Mouse (Mus musculus): ENCODE measurements at regions not wholly inside any gene's neighbourhood (a gene's known extent, or its start where the extent isn't known, plus 50 kb on each side); places are given as distances from the start of the nearest gene placed in this dataset.
"Not testable (repeated sequence)": the region's sequence is repeated elsewhere in the genome, so short reads cannot be mapped to it uniquely, and the experiment has no call there.

DNA sequence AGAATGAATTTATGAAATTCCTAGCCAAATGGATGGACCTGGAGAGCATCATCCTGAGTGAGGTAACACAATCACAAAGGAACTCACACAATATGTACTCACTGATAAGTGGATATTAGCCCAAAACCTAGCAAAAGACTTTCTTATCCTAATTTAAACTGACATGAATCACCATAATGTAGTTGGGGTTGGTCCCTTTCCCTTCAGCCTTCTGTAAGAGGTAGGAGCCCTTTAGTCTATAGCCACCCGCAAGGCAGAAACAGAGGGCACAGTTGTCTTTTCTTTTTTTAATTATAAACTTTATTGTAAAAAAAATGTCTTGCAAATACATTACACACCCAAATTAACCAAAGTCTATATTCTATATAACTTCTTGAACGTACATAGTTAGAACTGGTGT is 81.3 kb downstream of the Ogfrl1 start:
- DNase-seq (ENCODE audit: low spot score) = not testable (repeated sequence)

DNA sequence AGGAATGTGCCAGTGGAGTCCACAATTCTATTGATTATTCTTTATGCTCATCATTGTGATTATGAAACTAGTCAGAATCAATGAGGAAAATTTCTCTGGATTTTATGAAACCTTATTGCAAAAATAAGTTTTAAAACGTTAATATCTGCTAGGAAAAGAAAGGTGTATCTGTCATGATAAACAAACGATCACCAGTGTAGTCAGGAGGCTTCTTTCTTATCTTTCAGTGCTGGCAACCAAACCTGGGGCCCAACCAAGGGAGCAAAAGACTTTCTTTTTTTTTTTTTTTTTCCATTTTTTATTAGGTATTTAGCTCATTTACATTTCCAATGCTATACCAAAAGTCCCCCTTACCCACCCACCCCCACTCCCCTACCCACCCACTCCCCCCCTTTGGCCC is 82.7 kb downstream of the Ogfrl1 start:
- DNase-seq (ENCODE audit: low spot score) = not testable (repeated sequence)

DNA sequence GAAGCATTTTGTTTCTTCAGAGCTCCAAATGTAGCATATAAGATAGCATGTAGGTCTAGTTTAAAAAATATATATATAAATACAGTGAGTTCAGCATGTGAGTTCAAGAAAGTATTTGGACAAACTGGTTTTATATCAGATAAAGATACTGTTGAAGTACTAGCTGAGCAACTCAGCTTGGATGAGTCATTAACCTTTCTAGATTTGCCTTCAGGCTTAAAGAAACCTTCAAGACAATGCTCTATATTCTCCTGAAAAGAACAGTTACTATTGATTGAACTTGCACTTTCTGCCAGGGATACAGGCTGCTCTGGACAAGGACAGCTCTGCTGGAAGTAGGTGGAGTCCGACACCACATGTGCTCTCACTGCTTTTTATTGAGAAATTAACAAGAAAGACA is 104.9 kb downstream of the Ogfrl1 start:
- no peak for DNase-seq (ENCODE audit: low spot score)

DNA sequence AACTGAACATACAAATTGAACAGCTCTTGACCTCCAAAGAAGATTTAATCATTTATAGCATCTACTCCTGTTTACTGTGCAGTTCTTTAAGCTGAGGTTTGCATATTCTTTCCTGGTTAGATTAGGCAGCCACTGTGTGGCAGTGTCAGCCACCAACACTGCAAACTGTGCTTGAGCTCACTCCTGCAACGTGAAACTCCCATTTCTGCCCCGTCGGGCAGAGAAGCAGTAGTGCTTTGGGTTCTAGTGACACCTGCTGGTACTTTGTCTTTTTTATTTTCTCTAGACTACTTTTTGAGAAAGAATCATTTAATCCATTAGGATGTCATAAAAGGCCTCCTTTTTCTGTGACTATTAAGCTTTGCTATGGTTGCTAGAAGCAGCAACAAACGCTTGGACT is 110.8 kb downstream of the Ogfrl1 start:
- DNase-seq (ENCODE audit: low spot score) = peak; percentile 52

DNA sequence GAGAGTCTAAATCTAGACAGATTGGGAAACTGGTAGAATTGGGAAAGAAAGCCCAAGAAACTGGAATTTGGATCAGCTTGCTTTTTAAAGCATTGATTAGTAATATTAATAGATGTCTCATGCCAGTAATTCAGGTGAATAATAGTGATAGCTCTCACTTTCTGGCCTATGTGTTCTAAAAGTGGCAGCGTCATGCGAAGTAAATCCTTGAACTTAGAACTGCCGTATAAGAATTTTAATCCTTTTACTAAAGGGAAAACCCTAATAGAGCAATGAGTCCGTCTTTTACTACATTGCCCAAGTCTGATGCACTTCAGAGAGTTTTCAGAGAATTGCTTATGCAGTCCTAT is 114.7 kb downstream of the Ogfrl1 start:
- no peak for DNase-seq (ENCODE audit: low spot score)

DNA sequence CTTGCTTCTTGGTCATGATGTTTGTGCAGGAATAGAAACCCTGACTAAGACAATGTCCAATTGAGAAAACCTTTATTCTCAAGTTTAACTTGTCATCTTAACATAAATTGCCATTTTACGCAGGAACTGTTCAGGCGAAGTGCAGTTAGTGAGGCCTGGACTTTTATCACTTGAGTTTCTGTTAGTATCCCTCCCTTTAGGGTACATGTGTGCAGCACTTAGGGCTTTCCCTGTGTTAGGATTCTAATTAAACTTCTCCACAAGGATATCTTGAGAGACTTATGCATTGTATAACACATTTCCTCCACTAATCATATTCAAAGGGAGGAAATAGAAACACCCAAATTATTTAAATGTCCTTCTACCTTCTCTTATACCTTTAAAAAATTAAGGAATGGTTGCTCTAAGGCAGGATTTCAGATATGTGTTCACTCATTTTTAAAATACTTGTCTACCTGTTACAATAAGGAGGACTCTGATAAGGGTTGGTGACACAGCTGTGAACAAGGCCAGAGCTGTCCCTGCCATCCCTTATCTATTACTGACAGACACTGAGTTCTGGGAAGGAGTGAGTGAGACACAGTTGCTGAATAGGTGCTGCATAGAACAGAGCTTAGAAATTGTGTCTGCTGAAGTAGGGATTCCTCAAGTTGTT is 115.2 kb downstream of the Ogfrl1 start:
- DNase-seq (ENCODE audit: low spot score) = no peak

DNA sequence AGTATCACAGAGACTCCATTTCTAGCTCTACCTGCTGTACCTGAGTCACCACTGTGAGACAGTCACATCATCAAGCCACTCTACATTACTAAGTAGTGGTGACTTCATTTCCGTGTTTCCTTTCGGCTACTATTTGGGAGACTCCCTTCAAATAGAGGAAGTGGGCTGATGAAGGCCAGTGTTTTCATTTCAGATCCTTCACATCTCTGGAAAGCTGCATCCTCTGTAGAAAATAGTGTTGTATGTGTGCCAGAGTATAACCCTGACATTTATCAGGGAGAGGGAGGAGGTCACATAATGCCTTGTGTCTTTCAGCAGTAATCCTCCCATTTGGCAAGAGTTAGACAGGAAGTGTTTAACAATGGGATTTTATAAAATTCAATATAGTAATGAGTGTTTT is 117.7 kb downstream of the Ogfrl1 start:
- no peak for DNase-seq (ENCODE audit: low spot score)

DNA sequence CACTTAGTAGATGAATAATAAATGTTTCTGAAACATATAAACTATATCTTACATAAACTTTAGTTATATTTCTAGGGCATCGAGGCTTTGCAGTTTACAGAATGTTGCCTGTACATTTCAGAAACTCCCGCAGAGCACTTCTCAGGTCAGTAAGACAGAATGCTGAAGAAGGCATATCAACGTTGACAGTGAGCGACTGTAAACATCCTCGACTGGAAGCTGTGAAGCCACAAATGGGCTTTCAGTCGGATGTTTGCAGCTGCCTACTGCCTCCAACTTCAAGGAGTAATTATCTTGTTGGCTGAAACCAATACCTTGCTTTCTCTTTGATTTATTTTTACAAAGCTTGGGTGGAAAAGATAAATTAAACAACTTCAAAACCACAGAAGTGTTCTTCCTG is 125.5 kb downstream of the Ogfrl1 start:
- no peak for DNase-seq (ENCODE audit: low spot score)

DNA sequence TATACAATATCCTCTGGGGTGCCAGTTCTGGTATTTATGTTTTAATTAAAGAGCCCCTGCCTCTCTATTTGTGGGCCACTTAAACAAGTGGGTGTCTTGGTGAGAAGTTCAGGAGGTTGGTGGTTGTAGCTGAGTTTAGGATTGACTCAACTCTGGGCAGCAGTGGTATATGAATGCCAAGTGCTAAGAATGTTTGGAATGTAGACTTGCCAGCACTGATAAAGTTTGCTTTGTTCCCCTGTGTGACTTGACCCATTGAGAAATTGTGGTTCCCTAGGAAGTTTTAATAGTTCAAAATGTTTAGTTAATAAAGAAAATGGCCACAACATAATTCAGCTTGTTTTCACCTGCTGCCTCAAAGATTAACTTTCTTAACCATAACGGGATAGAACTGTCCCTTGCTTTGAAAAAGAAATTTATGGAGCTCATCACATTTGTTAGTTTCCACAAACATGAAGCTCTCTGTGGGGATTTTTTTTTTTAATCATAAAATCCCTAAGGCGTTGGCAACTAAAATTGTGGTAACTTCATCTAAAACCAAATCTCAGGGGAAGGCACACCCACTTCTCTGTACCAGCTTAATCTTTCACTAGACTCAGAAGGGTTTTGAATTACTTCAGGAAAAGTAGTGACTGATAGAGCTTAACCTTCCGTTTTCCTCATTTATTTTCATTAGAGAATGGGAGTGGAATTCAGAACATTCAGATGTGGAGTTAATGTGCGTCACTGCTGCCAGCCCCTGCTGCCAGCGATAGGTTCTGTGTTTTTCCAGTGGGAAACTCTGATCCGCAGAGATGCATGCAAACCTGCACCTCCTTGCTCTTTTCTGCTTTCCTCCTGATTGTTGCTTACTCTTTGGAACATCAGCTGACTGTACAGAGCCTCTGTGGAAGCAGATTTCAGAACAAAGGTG is 126.4 kb downstream of the Ogfrl1 start:
- no peak for DNase-seq (ENCODE audit: low spot score)

DNA sequence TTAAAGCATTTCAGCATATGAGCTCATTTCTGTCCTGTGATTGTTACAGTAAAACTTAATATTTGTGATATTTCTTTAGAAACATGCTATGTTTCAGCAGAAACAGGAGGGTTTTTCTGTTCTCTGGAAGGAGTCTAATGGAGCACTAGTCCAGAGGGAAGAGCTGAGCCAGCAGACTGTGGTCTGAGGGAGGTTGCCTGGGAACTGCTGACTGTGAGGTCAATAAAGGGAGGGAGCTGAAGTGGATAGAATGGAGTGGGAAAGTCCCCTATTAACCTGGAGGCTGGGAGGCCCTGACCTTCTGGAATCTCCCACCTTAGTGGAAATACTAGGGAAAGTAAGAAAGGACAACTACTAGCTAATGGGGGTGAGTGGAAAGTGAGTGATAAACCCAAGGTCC is 129.5 kb downstream of the Ogfrl1 start:
- no peak for DNase-seq (ENCODE audit: low spot score)

DNA sequence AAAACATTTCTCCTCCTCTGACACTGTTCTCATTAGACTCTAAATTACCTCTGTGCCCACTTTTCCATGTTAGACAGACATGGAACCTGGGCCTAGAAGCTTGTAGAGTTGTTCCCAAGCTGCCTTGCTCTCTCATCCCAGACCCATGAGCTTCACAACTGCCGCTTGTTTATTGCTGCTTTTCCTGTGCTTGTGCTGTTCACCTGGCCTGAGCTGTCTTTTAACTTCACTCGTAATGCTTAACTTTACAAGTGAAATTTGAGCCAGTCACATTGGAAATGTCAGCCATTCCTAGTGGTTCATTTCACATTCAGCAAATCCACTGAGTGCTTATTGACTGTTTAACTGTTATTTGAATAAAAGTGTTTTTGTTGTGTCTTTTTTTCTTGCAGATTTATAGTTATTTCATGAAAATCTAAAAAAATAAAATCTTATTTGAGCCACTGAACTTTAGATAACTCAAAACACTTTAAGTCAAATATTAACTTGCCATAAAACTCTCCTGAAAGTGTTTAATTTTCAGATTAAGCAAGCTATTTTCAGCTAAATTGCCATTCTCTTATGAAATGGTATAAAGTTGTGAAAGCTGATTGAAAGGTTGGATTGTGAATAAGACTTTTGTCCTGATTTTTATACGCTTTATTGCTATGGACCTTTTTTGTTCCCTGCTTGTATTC is 131.9 kb downstream of the Ogfrl1 start:
- no peak for DNase-seq (ENCODE audit: low spot score)

DNA sequence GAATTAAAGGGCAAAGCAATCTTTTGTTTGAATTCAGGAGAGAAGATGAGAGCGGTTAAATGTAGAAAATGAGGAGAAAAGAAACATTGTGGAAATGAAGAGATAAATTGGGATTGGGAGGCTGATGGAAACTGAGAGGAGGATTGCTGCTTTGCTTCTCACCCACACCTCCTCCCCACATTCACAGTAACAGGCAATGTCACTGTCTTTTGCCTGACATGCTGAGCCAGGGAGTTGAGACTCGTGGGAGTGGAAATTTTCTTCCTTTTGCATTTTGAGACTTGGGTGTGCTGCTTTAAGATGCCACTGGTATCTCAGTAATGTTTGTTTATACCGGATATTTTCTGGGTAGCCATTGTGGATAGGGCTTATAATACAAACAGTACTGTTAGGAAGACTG is 133.3 kb downstream of the Ogfrl1 start:
- no peak for DNase-seq (ENCODE audit: low spot score)

DNA sequence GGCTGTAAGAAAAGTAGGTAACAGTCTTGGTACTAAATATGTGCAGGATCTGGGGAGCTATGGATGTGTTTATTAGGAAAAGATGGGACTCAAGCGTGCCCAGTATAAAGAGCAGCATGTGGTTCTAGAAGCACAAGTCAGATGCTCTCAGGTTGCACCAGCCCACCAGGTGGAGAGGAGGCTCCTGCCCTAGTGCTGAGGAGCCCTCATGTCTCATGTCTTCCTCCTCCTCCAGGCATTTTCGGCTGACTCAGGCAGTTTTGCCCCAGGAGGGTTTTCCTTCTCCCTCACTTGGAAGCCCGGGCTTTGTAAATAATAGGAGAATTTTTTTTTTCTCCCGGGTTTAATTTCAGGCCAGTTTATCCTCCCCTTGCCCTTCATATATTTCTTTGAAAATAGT is 133.8 kb downstream of the Ogfrl1 start:
- DNase-seq (ENCODE audit: low spot score) = no peak

DNA sequence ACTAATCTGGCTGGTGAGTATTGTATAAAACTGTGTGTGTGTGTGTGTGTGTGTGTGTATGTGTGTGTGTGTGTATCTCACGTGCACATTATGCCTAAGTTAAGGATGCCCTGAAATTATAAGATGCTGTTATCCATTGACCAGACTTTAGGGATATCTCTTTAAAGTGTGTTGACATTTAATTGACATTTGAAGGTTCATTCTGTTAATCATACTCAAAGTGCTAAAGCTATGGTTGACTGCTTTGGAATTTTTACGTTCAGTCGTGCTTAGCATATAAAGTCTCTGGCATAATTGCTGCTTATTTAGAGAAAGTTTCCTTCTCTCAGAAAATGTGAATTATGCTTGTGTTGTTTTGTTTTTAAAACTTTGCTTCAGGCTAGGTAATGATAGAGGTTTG is 135.9 kb downstream of the Ogfrl1 start:
- no peak for DNase-seq (ENCODE audit: low spot score)

DNA sequence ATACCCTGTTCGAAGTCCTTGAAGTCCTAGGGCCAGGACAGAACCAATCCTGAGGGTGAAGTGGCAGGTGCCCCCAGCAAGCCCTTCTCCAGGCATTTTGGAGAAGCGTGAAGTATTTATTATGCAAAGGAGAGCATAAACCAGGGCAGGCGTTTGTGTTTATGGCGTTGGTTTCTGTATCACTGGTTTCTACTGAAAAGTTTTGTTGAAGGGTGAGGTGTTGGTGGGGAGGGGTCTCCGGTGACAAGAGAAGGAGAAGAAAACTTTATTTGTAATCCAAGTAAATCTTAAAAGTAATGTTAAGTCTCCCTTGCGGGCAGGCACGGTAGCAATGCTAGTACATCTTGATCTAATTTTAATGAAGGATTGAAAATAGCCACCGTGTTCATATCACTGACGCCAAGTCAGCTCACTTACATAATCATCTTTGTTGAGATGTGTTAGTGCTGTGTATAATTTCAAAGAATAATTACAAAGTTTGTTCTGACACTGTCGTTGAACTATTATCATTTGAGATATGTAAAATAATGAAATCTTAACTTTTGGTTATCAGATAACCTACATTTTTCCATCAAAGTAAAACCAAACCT is 140.2 kb downstream of the Ogfrl1 start:
- DNase-seq (ENCODE audit: low spot score) = peak; percentile 42

DNA sequence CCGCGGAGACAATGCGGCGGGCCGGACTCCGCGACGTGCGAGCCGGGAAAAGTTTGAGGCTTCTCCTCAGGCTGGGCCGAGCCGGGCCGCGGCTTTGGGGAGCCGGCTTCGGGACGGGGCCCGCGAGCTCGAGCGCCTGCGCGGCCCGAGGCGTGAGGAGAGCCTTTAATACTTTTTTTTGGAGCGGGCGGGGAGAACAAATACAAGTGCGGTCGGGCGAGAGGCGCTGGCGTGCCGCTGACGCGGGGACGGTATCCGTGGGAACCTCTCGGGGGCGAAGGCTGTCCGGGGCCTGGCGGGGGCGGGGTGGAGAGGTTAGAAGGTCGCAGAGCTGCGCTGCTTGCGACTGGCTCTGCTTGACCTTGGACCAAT is 141.0 kb downstream of the Ogfrl1 start:
- peak; percentile 82 for DNase-seq (ENCODE audit: low spot score)

DNA sequence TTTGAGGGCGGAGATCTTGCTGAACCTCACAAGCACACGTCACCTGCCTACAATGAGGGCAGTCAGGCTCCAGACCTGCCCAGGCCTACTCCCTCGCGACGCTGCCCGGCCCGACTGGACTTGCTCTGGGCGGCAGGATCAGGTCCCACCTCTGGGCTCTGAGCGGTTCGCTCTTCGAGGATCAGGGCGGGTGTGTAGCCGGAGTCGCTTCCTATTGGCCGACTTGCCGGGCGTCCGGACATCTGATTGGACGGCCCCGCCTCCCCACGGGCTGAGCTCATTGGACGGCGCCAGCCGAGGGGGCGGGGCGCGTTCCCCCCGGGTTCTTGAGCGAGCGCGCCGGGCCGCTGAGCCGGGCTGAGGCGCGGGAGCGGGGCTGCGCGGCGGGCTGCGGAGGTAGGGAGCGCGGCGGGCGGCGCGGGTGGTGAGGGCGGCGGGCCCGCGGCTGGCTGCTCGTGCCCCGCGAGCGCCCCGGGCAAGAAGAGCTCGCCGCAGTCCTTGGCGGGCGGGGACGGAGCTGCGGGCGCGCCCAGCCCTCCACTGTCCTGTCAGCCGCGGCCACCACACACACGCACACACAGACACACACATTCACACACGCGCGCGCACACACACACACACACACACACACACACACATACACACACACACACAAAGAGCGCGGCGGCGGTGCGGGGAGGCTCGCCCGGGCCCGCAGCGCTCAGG is 141.5 kb downstream of the Ogfrl1 start:
- DNase-seq (ENCODE audit: low spot score) = peak; percentile 94

DNA sequence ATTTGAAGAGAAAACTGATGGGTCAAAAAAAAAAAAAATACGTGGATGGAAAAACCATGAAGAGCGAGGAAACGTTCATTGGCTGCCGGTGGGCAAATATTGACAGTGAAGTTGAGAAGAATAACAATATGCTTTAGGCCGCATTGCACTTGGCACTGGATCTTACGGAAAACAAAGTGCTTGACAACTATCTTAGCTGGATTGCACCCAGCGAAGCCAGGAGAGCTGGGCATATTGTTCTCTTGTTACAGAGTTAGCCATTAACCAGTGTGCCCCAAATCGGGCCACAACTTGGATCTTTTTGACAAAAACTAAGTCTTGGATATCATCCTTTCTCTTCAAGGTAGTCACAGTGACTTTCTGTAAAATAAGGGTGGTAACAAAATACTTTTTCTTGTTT is 143.3 kb downstream of the Ogfrl1 start:
- DNase-seq (ENCODE audit: low spot score) = no peak

DNA sequence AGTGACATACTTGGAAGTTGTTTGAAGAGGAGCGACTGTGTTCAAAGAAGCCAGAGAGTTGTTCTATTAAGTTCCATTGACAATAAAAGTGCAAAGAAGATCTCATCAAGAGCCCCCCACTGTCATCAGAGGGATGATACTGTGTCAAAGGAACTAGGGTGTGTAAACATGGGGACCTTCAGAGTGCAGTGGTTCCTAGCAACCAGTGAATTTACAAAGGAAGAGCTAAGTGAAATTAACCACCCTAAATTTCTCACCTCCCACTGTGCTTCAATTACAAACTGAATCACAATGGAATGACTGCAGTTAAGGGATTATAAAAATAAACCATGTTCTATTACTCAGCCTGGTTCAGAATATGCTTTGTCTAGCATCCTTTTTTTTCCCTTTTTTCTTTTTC is 129.5 kb upstream of the 4933415F23Rik start:
- no peak for DNase-seq (ENCODE audit: low spot score)

DNA sequence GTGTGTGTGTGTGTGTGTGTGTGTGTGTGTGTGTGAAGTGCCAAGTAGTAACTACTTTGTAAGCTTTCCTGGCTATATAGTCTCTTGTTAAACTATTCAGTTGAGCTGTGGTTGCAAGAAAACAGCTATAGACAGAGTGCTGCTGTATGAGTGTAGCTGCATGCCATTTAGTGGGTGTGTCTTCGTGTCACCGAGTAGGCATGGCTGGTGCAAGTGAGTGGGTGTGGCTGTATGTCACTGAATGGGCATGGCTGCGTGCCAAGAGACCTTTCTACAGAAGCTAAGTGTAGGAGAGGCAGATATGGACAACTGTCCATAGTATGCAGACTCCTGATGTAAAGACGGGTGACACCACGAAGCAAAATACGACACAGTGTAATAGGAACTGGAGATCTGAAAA is 126.4 kb upstream of the 4933415F23Rik start:
- DNase-seq (ENCODE audit: low spot score) = no peak

DNA sequence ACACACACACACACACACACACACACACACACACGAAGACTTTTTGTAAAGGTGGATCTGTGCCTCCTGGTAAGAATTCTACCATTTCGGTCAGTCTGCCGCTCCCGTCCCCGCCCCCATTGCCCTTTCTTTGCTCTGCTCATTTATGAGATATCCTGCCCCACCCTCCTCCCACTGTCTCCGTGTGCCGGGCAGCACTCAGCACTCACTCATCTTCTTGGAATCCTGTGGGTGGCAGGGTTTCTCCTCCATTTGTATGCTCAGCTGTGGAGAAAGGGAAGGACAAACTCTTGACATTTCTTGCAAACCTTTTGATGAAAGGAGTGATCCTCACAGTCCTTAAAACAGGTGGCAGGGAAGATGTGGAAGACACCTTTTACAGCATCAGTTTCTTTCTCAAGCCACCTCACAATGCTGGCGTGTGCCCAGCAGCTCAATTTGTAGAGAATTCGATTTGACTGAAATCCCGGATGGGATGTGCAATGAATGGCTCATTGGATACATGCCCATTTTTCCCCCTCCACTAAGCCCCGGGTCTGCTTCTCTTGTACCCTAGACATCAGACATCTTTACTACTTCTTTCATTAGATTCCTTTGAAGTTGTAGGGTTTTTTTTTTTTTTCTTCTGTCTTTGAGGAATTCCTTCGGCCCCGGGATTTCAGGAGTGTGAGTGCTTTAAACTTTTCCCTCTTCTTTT is 112.6 kb upstream of the 4933415F23Rik start:
- DNase-seq (ENCODE audit: low spot score) = no peak

All from gastrocnemius, adult 18-20 months (tissue).